Mouse (Mus musculus) macrophage (primary cell): ENCODE data around the gene Zbtb45. TPM values are rescaled to one million over a fixed set of nuclear protein-coding genes. Genes with fewer than 3 reads are reported as not detected.

Experiments
- H3K27ac ChIP-seq: fragments of 350-480 bp; formaldehyde crosslinking; 2 replicates; pipeline ENCODE4 v1.9.0; 2021
- H3K36me3 ChIP-seq: fragments of 350-480 bp; formaldehyde crosslinking; 2 replicates; pipeline ENCODE4 v1.9.0; 2021; ENCODE audit errors: inconsistent target
- H3K4me3 ChIP-seq: fragments of 350-480 bp; formaldehyde crosslinking; 2 replicates; pipeline ENCODE4 v1.9.0; 2021; ENCODE audit errors: inconsistent target
- H3K79me2 ChIP-seq: fragments of 350-480 bp; formaldehyde crosslinking; 2 replicates; pipeline ENCODE4 v1.9.0; 2021; ENCODE audit errors: inconsistent target
- WGBS: methylation state at CpG from one replicate; pipeline ENCODE4 v1.1.7; 2026; ENCODE audit warnings: inconsistent platforms; ENCODE audit not compliant: missing documents; 5-methylcytosine and 5-hydroxymethylcytosine counted together
- polyA plus RNA-seq: library from polyadenylated mRNA; stranded (reverse); fragments of 250-400 nt; gene quantifications from 3 replicates; pipeline ENCODE4 v1.2.4, GENCODE M21; 2018; ENCODE audit warnings: inconsistent platforms
- total RNA-seq, 78 experiments: library from RNA; depleted of rRNA; stranded (reverse); fragments of 250-400 nt; gene quantifications; 1 replicate in 9 of 78; 2 replicates in 24 of 78; 3 replicates in 43 of 78; 4 replicates in 2 of 78; pipeline ENCODE4 v1.2.4; 2018; ENCODE audit warnings: inconsistent platforms in 56 of 78

The Zbtb45 gene
- total RNA-seq (2018; cell fraction: chromatin; rRNA removed) = 10 to 100 TPM in 3 of 26 experiments, 1 to 10 TPM in 21, under 1 TPM in 2; 0.43 to 13.6 (median 4.0) TPM
- 10 to 100 TPM in 14 of 26 experiments, 1 to 10 TPM in 12; 2.3 to 14.9 (median 10.7) TPM for total RNA-seq (2018; cell fraction: cytosol; rRNA removed)
- total RNA-seq (2018; cell fraction: nucleus; rRNA removed) = 10 to 100 TPM in 7 of 26 experiments, 1 to 10 TPM in 19; 1.3 to 16.1 (median 5.9) TPM
- 7.4 to 11.7 TPM (median 11.4 TPM) in 3 replicates for polyA plus RNA-seq

- Histone ChIP-seq H3K4me3 (peak within 1 kb of the TSS; percentile 93), H3K36me3 (peaks cover 17% of the 10 kb centered on the region; the same call in 1 of the 2 replicates), H3K27ac (peak within 1 kb of the TSS; percentile 73), H3K79me2 (peaks cover 26% of the 10 kb centered on the region)
- WGBS = 22% methylated on average over 24 of the region's 26 CpGs
These were observed at the start of gene Zbtb45 for GRCm38 (mm10) chr7:13010005-13010908. Gene Zbtb45, minus strand, starts transcription at chr7:13010034.

GRCm38 (mm10) chr7:13059536-13059935 is 49.7 kb upstream of the Zbtb45 start:
- Histone ChIP-seq H3K36me3 (no peaks in the 10 kb centered on the region), H3K27ac (no peak overlapping the region), H3K4me3 (no peak overlapping the region), H3K79me2 (no peaks in the 10 kb centered on the region)
- WGBS = 89% methylated on average over 8 of the region's 9 CpGs

- H3K36me3 ChIP-seq = no peaks in the 10 kb centered on the region
- H3K4me3 ChIP-seq = no peak overlapping the region
- no peaks in the 10 kb centered on the region for H3K79me2 ChIP-seq
- 77% methylated on average over 8 of the region's 8 CpGs for WGBS
- no peak overlapping the region for H3K27ac ChIP-seq
These were observed 47.3 kb upstream of the Zbtb45 start for GRCm38 (mm10) chr7:13056913-13057700.

- under 1% methylated on average over 41 of the region's 41 CpGs for WGBS
- H3K79me2 ChIP-seq = no peaks in the 10 kb centered on the region
- peak within 1 kb of the TSS; percentile 72 for H3K27ac ChIP-seq
- H3K36me3 ChIP-seq = no peaks in the 10 kb centered on the region
- H3K4me3 ChIP-seq = peak within 1 kb of the TSS; percentile 63
These were observed 44.6 kb upstream of the Zbtb45 start, which contains the start of gene Mzf1 for GRCm38 (mm10) chr7:13054287-13055010. Gene Mzf1, minus strand, starts transcription at chr7:13054764.

GRCm38 (mm10) chr7:13053961-13054286 is 44.1 kb upstream of the Zbtb45 start:
- Histone ChIP-seq H3K79me2 (no peaks in the 10 kb centered on the region), H3K4me3 (peak overlapping the region; percentile 63), H3K27ac (peak overlapping the region; percentile 72; the same call in 1 of the 2 replicates), H3K36me3 (no peaks in the 10 kb centered on the region)
- WGBS = 4% methylated on average over 15 of the region's 15 CpGs

- Histone ChIP-seq H3K27ac (no peak overlapping the region), H3K79me2 (no peaks in the 10 kb centered on the region), H3K36me3 (no peaks in the 10 kb centered on the region), H3K4me3 (no peak overlapping the region; the same call in 1 of the 2 replicates)
- WGBS = 100% methylated on average over 2 of the region's 2 CpGs
These were observed 43.7 kb upstream of the Zbtb45 start for GRCm38 (mm10) chr7:13053501-13053900.

GRCm38 (mm10) chr7:13053001-13053400 is 43.2 kb upstream of the Zbtb45 start:
- H3K4me3 ChIP-seq = no peak overlapping the region
- H3K36me3 ChIP-seq = no peaks in the 10 kb centered on the region
- H3K79me2 ChIP-seq = no peaks in the 10 kb centered on the region
- H3K27ac ChIP-seq = no peak overlapping the region
- 93% methylated on average over 11 of the region's 13 CpGs for WGBS

- H3K79me2 ChIP-seq = no peaks in the 10 kb centered on the region
- no peak overlapping the region for H3K27ac ChIP-seq
- no peaks in the 10 kb centered on the region for H3K36me3 ChIP-seq
- WGBS = 8% methylated on average over 2 of the region's 2 CpGs
- H3K4me3 ChIP-seq = no peak overlapping the region
These were observed 36.2 kb upstream of the Zbtb45 start for GRCm38 (mm10) chr7:13046084-13046483.

- Histone ChIP-seq H3K4me3 (no peak overlapping the region), H3K27ac (no peak overlapping the region)
- WGBS = 16% methylated on average over 22 of the region's 23 CpGs
These were observed 34.4 kb upstream of the Zbtb45 start for GRCm38 (mm10) chr7:13044254-13044625.

GRCm38 (mm10) chr7:13043445-13044253 is 33.8 kb upstream of the Zbtb45 start:
- no peaks in the 10 kb centered on the region for H3K36me3 ChIP-seq
- H3K27ac ChIP-seq = no peak overlapping the region
- no peaks in the 10 kb centered on the region for H3K79me2 ChIP-seq
- 17% methylated on average over 78 of the region's 88 CpGs for WGBS
- H3K4me3 ChIP-seq = no peak overlapping the region

More at GRCm38 (mm10) chr7:13044254-13044625, 34.4 kb upstream of the Zbtb45 start:
- Histone ChIP-seq H3K36me3 (no peaks in the 10 kb centered on the region), H3K79me2 (no peaks in the 10 kb centered on the region)

GRCm38 (mm10) chr7:13043120-13043444 is 33.2 kb upstream of the Zbtb45 start:
- no peaks in the 10 kb centered on the region for H3K36me3 ChIP-seq
- 86% methylated on average over 12 of the region's 16 CpGs for WGBS
- no peak overlapping the region for H3K27ac ChIP-seq
- no peak overlapping the region for H3K4me3 ChIP-seq
- no peaks in the 10 kb centered on the region for H3K79me2 ChIP-seq

GRCm38 (mm10) chr7:13042511-13042910 is 32.7 kb upstream of the Zbtb45 start:
- Histone ChIP-seq H3K27ac (no peak overlapping the region), H3K36me3 (no peaks in the 10 kb centered on the region), H3K4me3 (no peak overlapping the region), H3K79me2 (no peaks in the 10 kb centered on the region)
- 74% methylated on average over 6 of the region's 6 CpGs for WGBS

GRCm38 (mm10) chr7:13041256-13041655 is 31.4 kb upstream of the Zbtb45 start:
- 90% methylated on average over 1 of the region's 1 CpGs for WGBS
- Histone ChIP-seq H3K79me2 (peaks cover 12% of the 10 kb centered on the region), H3K36me3 (peaks cover under 1% of the 10 kb centered on the region; the same call in 1 of the 2 replicates), H3K4me3 (no peak overlapping the region), H3K27ac (no peak overlapping the region)
